Mouse (Mus musculus): ENCODE data around the gene Cfap221. TPM values are rescaled to one million over a fixed set of nuclear protein-coding genes. Genes with fewer than 3 reads are reported as not detected.

Gene Cfap221
- total RNA-seq (2023), result not detected

GRCm38 (mm10) chr1:119996798-119997581 is at the start of gene Cfap221:
Cfap221 (minus strand) TSS chr1:119997234.

GRCm38 (mm10) chr1:120006844-120007790 is 10.1 kb upstream of the Cfap221 start, which contains the start of gene Sctr:
Sctr (plus strand) TSS chr1:120006894.

GRCm38 (mm10) chr1:119912953-119913814 is 83.8 kb downstream of the Cfap221 start, which contains the start of gene Tmem177:
Tmem177 (minus strand) TSS chr1:119913208.

Other genes starting within 250 kb of the Cfap221 start
- 1 to 10 TPM; 3.7 to 6.4 TPM for gene Ptpn4, start 159.6 kb downstream of the Cfap221 start, total RNA-seq (2023)
- gene Tmem177, start 84.0 kb downstream of the Cfap221 start, total RNA-seq (2023), result 1 to 10 TPM; 1.6 to 2.3 TPM
- gene Sctr, start 9.7 kb upstream of the Cfap221 start, total RNA-seq (2023), result not detected
- under 1 TPM in 1 of 2 experiments, not detected in 1; 0.42 TPM for gene Tmem37, start 76.8 kb upstream of the Cfap221 start, total RNA-seq (2023)
- gene Dbi, start 123.8 kb upstream of the Cfap221 start, total RNA-seq (2023), result 10 to 100 TPM; 91.8 to 94.1 TPM
- 10 to 100 TPM in 1 of 2 experiments, 1 to 10 TPM in 1; 8.2 to 10.2 TPM for gene 3110009E18Rik, start 124.0 kb upstream of the Cfap221 start, total RNA-seq (2023)